Mouse (Mus musculus) ES-E14 (cell line): ENCODE results near the gene Hddc3. TPM values are rescaled to one million over a fixed set of nuclear protein-coding genes. Genes with fewer than 3 reads are reported as not detected.

Experiments
- DNase-seq: peaks from one replicate; pipeline ENCODE4 v3.0.0-alpha.2; 2013; ENCODE audit warnings: low read depth, low spot score
- H3K27ac ChIP-seq: 2 replicates; pipeline ENCODE4 v1.5.1; 2012; ENCODE audit warnings: low read depth, mild to moderate bottlenecking, low read length, moderate library complexity, mixed read lengths; ENCODE audit not compliant: poor library complexity, insufficient read depth, severe bottlenecking
- H3K36me3 ChIP-seq: 2 replicates; pipeline ENCODE4 v1.6.1; 2012; ENCODE audit warnings: mild to moderate bottlenecking, low read length, moderate library complexity, mixed read lengths; ENCODE audit not compliant: control insufficient read depth, poor library complexity, insufficient read depth, severe bottlenecking
- H3K4me1 ChIP-seq, 2 experiments: fragments of 150-350 bp in 1 of 2; sonication (generic) in 1 of 2; 2 replicates each; pipeline ENCODE4 v1.6.1; 2012; ENCODE audit warnings: low read length in 2 of 2, mild to moderate bottlenecking in 1 of 2, mixed read lengths in 1 of 2; ENCODE audit not compliant: control insufficient read depth in 2 of 2, insufficient read depth in 2 of 2, poor library complexity in 1 of 2
- H3K4me3 ChIP-seq, 2 experiments: fragments of 150-350 bp in 1 of 2; sonication (generic) in 1 of 2; 2 replicates each; pipeline ENCODE4 v1.5.1; 2012; ENCODE audit warnings: low read length in 2 of 2, low read depth in 1 of 2, mild to moderate bottlenecking in 1 of 2, mixed read lengths in 1 of 2; ENCODE audit not compliant: insufficient read depth in 1 of 2, poor library complexity in 1 of 2, severe bottlenecking in 1 of 2
- H3K9ac ChIP-seq: 2 replicates; pipeline ENCODE4 v1.6.1; 2012; ENCODE audit warnings: low read depth, mild to moderate bottlenecking, low read length, mixed read lengths; ENCODE audit not compliant: poor library complexity, insufficient read depth, severe bottlenecking
- H3K9me3 ChIP-seq: fragments of 150-350 bp; sonication (generic); 2 replicates; pipeline ENCODE4 v1.6.1; 2012; ENCODE audit warnings: low read depth, mild to moderate bottlenecking, low read length; ENCODE audit not compliant: control insufficient read depth, insufficient read depth
- CHD2 ChIP-seq: IDR thresholded peaks from 2 replicates; pipeline ENCODE4 v1.6.1; 2014; ENCODE audit warnings: mild to moderate bottlenecking, low read depth, low read length, inconsistent platforms
- HCFC1 ChIP-seq: IDR thresholded peaks from 2 replicates; pipeline ENCODE4 v1.6.1; 2012; ENCODE audit warnings: low read length, inconsistent platforms, borderline replicate concordance; ENCODE audit not compliant: insufficient read depth
- MAFK ChIP-seq: IDR thresholded peaks from 2 replicates; pipeline ENCODE4 v1.6.1; 2014; ENCODE audit warnings: mild to moderate bottlenecking, low read depth, low read length, inconsistent platforms; ENCODE audit not compliant: insufficient read depth
- ZC3H11A ChIP-seq: IDR thresholded peaks from 2 replicates; pipeline ENCODE4 v1.6.1; 2012; ENCODE audit warnings: low read depth, mild to moderate bottlenecking, inconsistent platforms, low read length, borderline replicate concordance
- ZNF384 ChIP-seq: IDR thresholded peaks from 2 replicates; pipeline ENCODE4 v1.6.1; 2012; ENCODE audit warnings: low read depth, low read length, inconsistent platforms
- in situ Hi-C, 2 experiments: fragments of 600-800 bp; cut with MboI; formaldehyde crosslinking; loops; one replicate each; pipeline ENCODE4 v1.15.1; 2025; ENCODE audit warnings: low sequenced_read_pairs in 2 of 2, inconsistent platforms in 1 of 2; ENCODE audit not compliant: unreplicated experiment in 2 of 2
- total RNA-seq: library from RNA; depleted of rRNA; stranded (reverse); fragments of 300-350 nt; gene quantifications from 2 replicates; pipeline ENCODE4 v1.2.3, GENCODE M21; 2012

The Hddc3 gene
- total RNA-seq, 1 experiment: 14.3 TPM

- H3K9me3 ChIP-seq: no peaks in the 10 kb centered on the region
- TF ChIP-seq HCFC1 (no peak), MAFK (no peak), ZC3H11A (no peak), ZNF384 (no peak), CHD2 (no peak)
- H3K4me1 ChIP-seq: no peaks in the 10 kb centered on the region
- no peak overlapping the region for H3K9ac ChIP-seq
- in situ Hi-C loops: loop anchor here in 1 of 2 experiments (25.0 kb wide), 1 partner anchor 623 kb away; no protein-coding TSS in a partner anchor
- H3K36me3 ChIP-seq: peaks cover 62% of the 10 kb centered on the region
- no peak overlapping the region for H3K27ac ChIP-seq
- no peak for DNase-seq
- H3K4me3 ChIP-seq: no peak overlapping the region
Observed at GRCm38 (mm10) chr7:80310771-80311170, 32.1 kb upstream of the Hddc3 start.

DNA sequence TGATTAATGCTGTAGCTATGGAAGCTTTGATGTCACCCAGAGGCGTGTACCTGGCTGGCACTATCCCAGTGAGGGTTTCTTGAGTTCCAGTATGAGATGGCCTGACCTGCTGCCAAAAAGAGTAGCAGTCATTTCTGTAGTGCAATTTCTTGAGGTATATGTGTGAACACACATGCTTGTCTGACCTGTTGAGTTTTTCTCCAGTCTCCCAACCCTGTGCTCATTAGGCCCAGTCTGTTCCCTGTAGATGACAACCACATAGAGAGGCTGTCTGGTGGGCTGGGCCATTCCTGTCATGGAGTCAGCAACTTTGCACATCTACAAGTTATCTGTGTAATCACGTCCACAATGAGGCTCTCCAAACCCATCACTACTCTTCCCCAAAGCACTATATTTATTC is 27.2 kb upstream of the Hddc3 start:
- Histone ChIP-seq H3K9me3 (no peaks in the 10 kb centered on the region), H3K4me1 (peaks cover 0 to 3% of the 10 kb centered on the region in 2 experiments; a peak in 1 of 4 replicates), H3K36me3 (peaks cover 51% of the 10 kb centered on the region), H3K9ac (no peak overlapping the region), H3K27ac (no peak overlapping the region), H3K4me3 (no peak overlapping the region)
- TF ChIP-seq ZNF384 (no peak), MAFK (no peak), ZC3H11A (no peak), CHD2 (no peak), HCFC1 (no peak)
- in situ Hi-C loops: loop anchor here in 1 of 2 experiments (25.0 kb wide), 1 partner anchor 628 kb away; no protein-coding TSS in a partner anchor
- no peak for DNase-seq

DNA sequence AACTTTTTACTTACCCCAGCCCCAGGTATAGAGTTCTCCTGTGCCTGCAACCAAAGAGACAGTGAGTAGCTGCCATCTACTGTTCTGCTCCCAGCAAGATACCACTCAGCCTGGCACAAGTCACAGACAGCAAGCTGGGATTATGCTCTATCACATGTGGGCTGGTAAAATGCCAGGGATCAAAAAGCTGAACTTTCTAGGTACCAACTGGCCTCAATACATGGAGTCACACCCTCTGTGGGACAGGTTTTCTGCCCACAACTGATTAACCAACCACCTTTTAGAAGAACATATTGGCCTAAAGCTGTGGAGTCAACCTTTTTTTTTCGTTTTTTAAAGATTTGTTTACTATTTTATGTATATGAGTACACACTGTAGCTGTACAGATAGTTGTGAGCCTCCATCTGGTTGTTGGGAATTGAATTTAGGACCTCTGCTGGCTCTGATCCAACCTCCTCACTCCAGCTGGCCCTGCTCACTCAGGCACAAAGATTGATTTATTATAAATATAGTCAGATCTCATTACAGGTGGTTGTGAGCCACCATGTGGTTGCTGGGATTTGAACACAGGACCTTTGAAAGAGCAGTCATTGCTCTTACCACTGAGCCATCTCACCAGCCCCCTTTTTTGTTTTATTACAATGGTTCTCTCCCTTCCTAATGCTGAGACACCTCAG is 25.3 kb upstream of the Hddc3 start:
- no peak overlapping the region for H3K4me3 ChIP-seq
- peaks cover 41% of the 10 kb centered on the region for H3K36me3 ChIP-seq
- no peak overlapping the region for H3K9ac ChIP-seq
- H3K9me3 ChIP-seq: no peaks in the 10 kb centered on the region
- no peak for TF ChIP-seq HCFC1
- no peak for TF ChIP-seq MAFK
- TF ChIP-seq CHD2: no peak
- no peak for TF ChIP-seq ZNF384
- TF ChIP-seq ZC3H11A: no peak
- no peak overlapping the region for H3K27ac ChIP-seq
- peaks cover 0 to 3% of the 10 kb centered on the region in 2 experiments; a peak in 1 of 4 replicates for H3K4me1 ChIP-seq
- in situ Hi-C loops: loop anchor here in 1 of 2 experiments (25.0 kb wide), 1 partner anchor 630 kb away; no protein-coding TSS in a partner anchor
- DNase-seq: no peak

DNA sequence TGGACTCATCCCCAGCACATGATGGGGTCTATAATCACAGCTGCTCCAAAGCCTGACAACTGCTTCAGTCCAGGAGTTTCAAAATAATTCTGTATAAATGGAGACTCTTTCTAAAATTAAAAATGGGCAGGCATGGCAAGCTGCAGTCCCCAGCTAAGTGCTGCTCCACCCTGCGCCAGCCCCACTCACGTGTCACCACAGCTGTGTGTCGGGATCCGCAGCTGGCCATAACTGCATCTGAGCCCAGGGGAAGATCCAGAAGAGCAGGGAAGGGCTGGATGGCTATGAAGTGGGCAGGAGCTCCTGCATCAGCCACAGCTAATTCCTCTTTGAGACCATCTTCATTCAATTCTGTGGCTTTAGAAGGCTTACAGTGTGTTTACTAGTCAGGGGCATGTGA is 24.2 kb upstream of the Hddc3 start:
- in situ Hi-C loops: loop anchor here in 1 of 2 experiments (25.0 kb wide), 1 partner anchor 631 kb away; no protein-coding TSS in a partner anchor
- H3K9ac ChIP-seq: no peak overlapping the region
- H3K27ac ChIP-seq: no peak overlapping the region
- H3K9me3 ChIP-seq: no peaks in the 10 kb centered on the region
- no peak overlapping the region for H3K4me3 ChIP-seq
- no peak for DNase-seq
- peaks cover 0 to 3% of the 10 kb centered on the region in 2 experiments; a peak in 1 of 4 replicates for H3K4me1 ChIP-seq
- peaks cover 31% of the 10 kb centered on the region for H3K36me3 ChIP-seq
- TF ChIP-seq ZNF384: no peak
- TF ChIP-seq HCFC1: no peak
- TF ChIP-seq CHD2: no peak
- TF ChIP-seq ZC3H11A: no peak
- TF ChIP-seq MAFK: no peak
